Mouse (Mus musculus) adipocyte (in vitro differentiated cells): ENCODE results near the gene Gm28961.
"Not testable (repeated sequence)": the region's sequence is repeated elsewhere in the genome, so short reads cannot be mapped to it uniquely, and the experiment has no call there.

Experiments used
- DNase-seq: peaks from one replicate; pipeline ENCODE4 v3.0.0-alpha.2; 2016; ENCODE audit warnings: low spot score

Gm28961 gene

GRCm38 (mm10) chrY:57705397-57705796 lies at the start of gene Gm28961:
Gm28961 (plus strand) TSS chrY:57705697.
- DNase-seq, result not testable (repeated sequence)
